Mouse (Mus musculus) telencephalon, adult 2 months (tissue): ENCODE results near the gene Erg.

Source experiments
- DNase-seq: peaks from one replicate; pipeline ENCODE4 v3.0.0-alpha.2; 2011; ENCODE audit warnings: low read depth, low spot score

Gene Erg

DNA sequence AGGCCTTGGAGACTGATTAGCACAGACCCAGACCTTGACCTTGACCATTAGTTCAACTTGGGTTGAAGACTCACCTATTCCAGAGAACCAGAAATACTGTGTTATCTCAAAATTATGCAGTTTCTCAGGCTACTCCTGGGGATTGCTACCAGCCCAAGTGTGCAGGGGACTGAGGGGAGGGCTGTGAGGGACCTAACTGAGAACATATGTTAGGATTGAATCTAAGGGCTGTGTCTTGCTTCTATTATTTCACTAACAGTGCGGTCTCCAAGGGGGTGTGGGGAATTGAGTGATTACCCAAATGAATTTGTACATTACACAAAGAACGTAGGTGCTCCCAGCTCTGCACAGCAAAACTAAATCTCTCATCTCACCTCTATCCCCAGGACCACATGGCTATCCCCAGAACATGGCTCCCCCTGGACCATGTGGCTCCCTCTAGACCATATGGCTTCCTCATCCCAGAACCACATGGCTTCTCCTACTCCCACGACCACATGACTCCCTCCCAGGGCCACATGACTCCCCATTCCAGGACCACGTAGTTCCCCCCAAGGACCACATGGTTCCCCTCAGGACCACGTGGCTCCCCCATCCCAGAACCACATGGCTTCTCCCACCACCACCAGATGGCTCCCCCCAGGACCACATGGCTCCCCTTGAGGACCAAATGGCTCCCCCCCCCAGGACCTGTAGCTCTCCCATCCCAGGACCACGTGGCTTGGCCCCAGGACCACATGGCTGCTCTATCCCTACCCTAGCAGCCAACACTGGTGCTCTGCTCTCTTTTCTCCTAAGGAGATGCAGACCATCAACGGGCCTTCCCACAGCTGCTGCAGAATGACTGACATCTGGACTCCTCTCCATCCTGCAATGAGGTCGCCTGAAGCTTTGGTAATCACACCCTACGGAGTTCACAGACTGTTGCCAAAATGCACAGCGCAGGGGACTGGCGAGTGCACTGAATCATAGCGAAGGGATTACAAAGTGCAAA lies 229.1 kb downstream of the Erg start:
- DNase-seq: no peak

DNA sequence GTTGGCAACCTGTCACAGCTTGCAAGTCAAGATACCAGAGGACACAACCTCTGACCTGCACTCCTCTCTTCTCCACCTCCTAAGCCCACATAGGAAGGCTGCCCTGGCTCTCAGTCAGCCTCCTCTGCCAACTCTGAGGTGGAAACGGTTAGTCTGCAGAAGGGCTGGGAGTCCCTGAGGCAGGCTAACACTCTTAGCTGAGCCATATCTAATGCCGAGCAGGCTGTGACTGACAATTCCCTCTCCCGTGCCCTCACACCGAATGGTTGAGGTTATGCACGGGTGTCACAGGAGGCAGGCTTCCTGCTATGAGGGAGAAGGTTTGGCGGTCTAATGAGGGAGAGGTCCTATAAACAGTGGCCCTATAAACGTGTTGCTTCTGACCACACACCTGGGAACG lies 232.6 kb downstream of the Erg start:
- DNase-seq: no peak

DNA sequence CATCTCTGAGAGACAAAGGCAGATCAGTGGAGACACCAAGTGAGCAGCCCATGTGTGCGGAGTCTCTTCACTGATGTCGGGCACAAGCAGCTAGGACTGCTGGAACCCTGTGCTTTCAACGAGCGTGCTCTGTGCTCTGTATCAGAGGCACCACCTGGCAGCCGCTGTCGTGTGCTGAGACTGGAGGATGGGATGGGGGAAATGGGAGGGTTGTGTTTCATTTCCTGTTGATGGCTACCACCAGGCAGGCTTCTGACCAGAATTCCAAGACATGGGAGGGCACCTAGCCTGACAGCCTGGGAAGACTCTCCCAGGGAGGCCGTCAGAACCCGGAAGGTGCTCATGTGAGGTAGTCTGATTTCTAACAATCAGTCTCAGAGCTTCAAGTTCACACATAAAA lies 234.1 kb downstream of the Erg start:
- no peak for DNase-seq

DNA sequence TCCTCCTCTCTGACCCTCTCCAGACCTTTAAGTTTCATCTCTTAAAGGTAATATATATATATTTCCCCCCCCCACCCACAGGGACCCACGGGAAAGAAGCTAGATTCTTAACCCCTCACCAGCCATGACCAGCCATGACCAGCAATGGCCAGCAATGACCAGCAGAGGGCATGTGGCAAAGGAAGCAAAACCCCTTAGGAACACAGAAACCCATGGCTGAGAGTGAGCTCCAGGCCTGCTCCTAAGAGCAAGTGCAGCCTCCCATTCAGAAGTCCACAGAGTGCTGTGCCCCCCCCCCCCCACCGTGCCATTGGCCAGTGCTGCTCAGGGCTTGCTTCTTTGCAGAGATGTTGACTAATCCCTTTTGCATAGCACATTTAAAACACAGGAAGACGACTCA lies 235.9 kb downstream of the Erg start:
- no peak for DNase-seq

DNA sequence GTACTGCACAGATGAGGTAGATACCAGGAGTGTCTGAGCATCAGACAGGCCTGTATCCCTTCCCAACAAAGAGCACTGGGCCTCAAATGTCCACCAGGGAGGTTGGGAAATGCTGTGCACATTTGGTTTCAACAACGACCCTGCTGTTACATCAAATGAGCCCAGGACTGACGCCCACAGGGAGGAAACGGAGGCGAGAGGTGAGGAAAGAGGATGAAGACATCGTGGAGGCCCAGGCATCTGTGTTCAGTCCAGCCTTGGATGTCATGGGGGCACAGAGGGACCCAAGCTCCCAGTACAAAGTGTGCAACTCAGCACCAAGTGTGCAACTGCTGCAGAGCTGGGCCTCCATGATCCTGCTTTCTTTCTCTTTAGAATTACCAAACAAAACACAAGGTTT lies 236.6 kb downstream of the Erg start:
- no peak for DNase-seq

DNA sequence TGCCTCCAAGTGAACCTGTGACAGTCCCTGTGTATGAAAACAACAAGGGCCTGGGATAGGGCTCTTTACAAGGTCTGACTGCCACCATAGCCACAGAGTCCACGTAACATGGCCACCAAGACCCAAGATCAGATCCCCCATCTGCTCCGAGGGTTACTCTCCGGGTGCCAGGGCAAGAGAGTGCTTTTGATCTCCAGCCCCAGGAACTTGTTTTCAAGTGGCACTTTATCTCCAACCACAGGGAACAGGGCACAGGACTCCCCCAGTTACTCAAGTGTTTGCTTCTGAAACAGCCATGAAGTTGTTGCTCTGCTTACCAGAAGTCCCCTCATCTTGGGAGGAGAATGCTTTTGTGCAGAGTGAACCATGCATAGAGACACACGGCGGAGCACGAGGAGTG lies 237.0 kb downstream of the Erg start:
- no peak for DNase-seq

DNA sequence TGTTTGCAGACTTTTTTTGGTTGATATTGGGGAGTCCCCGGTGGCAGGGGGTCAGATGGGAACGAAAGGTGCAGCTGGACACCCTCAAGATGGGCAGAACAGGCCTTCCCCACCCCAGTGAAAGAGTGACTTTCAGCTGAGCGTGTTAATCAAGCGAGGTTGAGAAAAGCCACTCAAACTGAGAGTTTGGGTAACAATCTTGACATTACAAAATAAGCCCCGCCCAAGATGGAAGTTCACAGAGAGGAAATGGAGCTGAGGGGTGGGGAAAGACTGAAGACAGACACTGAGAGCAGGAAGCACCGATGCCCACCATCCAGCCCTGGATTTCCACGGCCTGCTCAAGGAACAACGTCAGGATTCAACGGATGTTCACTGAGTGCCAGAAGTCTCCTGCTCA lies 237.8 kb downstream of the Erg start:
- no peak for DNase-seq

DNA sequence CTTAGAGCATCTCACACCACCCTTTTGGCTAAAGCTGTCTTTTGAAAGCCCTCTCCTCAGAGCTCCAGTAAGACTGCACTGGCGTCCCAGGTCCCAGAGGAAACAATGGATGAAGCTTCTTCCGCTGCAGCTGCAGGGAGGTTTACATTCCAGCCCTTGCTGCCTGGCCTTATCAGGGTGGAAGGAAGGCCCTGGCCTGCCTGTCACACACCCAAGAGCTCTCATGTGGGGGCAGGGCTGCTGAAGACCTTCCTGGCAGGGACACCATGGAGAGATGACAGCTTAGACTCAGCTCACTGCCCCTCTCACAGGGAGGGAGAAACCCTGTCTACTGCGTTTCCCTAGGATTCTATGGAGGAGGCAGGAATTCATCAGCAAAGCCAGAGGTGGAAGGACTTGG lies 239.2 kb downstream of the Erg start:
- no peak for DNase-seq

DNA sequence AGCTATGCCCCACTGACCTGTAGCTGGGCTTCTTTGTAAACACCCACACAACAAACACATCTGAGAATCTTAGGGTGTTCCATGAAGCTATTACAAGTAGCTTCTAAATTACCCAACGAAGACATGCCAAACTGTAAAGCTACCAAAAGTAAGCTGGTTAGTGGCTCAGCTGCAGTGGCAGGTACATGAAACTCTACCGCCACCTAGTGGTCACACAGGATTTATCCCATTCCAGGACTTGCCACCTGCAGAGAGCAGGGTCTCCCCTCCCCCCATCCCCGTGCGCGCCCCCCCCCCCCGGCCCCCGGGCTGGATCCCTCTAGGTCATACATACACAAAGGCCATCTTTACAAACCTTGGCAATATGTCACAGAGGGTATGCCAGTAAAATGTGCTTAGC lies 240.5 kb downstream of the Erg start:
- DNase-seq: peak; percentile 54

DNA sequence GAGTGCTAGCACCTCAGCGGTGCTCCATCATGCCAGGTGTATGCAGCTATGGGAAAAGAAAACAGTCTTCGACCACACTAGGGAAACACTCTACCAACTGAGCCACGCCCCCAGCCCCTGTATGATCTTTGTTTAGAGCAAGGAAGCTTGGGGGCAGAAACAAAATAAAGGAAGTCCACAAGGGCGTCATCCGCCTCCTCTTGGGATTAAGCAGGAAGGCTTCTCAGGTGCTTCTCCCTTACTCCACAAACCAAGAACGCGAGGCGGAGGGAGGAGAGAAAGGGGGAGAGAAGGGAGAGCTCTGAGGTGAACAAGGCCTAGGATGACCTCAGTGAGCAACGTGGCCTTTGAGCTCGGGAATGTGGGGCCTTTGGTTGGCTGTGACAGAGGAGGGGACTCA lies 241.4 kb downstream of the Erg start:
- no peak for DNase-seq

DNA sequence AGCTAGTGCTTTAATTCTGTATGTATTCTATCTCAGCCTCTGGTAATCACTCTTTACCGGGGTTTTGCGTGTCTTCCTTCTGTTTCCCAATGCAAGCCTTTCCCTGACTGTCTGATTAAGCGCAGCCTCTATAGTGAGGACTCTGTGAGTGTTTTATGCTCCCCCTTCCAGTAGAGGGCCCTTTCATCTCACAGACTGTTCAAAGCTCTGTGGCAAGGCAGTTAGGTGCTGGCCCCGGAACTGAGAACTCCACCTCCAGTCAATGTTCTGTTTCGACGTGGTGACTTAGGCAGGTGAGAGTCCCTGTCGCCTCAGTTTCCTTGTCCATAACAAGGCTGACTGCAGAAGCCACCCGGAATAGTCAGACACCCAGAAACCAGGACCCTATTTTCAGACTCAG lies 244.4 kb downstream of the Erg start:
- DNase-seq: no peak

DNA sequence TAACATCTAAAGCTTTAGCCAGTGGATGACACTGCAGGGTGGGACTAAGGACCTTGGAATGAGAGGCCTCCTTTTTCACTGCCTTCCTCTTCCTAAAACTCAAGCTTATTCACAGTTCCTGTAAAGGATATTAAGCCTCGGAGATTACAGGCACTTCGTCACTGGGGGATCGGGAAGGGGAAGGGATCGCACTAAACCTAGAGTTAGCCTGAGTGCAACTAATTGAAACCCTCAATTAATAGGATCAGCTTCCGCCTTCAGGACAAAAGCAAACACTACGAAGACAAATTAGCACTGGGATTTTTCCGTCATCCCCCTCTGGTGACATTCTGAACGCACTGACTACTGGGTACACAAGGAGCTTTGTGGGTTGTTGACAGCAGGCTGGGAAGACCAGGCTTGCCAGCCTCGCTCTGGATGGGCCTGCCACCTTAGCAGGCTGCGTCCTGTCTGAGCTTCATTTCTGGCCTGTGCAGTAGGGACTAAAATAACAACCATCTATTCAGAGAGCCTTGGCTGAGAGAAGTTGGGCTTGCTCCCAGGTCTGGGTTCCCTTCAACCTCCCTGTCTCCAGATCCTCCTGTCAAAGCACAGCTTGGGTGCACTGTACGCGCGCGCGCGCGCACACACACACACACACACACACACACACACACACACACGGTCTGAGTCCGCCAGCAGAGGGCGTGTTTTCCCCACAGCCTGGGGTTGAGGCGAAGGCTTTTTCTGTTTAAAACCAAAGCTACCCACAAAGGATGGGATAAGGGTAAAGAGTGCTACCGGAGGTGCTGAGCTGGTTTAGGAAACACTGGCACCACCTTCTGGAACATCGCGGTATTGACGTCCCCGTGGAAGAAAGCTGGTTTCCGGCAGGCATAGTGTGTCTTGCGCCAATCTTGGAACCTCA lies 245.3 kb downstream of the Erg start:
- DNase-seq: peak; percentile 83

DNA sequence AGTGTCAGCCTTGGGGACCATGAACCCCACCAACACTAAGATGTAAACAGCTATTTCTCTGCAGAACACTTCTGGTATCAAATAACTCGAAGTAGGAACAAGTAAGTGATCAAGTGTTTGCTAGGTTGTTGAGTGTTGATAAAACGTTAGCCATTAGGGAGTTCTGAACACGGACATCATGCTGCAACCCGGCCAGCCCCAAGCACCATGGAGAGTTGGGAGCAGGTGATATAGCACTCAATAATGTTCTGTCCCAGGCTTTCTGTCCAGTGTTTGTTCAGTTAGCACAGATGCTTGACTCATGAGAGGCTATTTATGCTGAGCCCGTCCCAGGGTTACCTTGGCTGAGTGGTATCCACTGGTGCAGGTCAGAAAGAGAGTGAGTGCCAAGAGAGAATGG lies 254.2 kb downstream of the Erg start:
- no peak for DNase-seq

DNA sequence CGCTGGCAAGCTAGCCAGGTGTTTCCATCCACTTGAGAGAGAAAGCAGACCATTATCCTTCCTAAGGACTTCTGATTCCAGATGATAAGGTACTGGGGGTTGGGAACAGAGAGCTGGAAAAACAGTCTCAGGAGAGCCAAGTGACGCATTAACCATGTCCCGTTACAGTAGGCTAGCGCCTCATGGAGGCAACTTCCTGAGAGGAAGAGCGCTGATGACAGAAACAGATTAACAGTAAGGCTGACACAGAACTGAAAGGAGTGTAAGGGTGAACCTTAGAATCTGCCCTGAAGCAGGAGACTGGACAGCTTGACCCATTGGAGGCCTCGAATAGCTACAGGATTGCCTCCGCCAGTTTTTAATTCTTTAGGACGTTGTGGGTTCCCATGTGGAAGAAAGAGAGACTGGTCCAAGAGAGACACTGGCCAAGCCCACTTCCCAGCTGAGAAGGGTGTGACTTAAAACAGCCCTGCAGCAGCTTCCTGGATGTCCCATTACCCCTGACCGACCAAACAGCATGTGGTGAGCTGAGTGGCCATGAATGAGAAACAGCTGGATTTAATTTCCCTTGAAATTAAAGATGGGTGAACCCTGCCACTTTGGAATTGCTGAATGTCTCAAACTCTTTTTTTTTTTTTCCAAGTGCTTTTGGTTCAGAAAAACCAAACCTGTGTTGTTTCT lies 264.3 kb downstream of the Erg start:
- no peak for DNase-seq
